Mouse (Mus musculus) brain, embryonic 14.5 days (tissue): ENCODE data around the gene Iqsec1.

Source experiments
- CTCF ChIP-seq: fragments of 200-500 bp; IDR thresholded peaks from 2 replicates; pipeline ENCODE4 v1.5.1; 2012; ENCODE audit warnings: inconsistent platforms, mild to moderate bottlenecking, moderate library complexity, borderline replicate concordance; ENCODE audit not compliant: insufficient read depth, insufficient read length; ENCODE audit errors: extremely low read depth
- POLR2A ChIP-seq: fragments of 200-500 bp; IDR thresholded peaks from 2 replicates; pipeline ENCODE4 v1.6.1; 2012; ENCODE audit warnings: mild to moderate bottlenecking, inconsistent platforms, borderline replicate concordance; ENCODE audit not compliant: poor library complexity, insufficient read depth, insufficient read length, severe bottlenecking; ENCODE audit errors: extremely low read depth

DNA sequence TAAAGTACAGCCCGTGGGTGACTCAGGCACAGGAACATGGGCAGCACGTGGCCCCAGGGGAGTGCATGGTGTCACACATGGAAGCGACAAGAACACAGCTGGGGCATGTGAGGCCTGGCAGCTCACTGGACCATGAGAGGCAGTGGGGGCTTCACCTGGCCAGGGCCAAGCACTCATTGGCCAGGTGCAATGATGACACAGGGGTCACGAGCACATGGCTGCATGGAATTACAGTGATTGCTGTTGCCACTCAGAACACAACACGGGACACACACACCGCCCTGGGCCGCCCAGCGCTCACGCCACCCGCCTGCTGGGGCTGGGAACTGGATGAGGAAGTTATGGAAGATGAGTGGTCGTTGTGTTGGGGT is 327.5 kb downstream of the Iqsec1 start:
- no peak for TF ChIP-seq CTCF
- TF ChIP-seq POLR2A = no peak
